ENCODE assay signal across 18 mouse cellular contexts in the genomic region with DNA sequence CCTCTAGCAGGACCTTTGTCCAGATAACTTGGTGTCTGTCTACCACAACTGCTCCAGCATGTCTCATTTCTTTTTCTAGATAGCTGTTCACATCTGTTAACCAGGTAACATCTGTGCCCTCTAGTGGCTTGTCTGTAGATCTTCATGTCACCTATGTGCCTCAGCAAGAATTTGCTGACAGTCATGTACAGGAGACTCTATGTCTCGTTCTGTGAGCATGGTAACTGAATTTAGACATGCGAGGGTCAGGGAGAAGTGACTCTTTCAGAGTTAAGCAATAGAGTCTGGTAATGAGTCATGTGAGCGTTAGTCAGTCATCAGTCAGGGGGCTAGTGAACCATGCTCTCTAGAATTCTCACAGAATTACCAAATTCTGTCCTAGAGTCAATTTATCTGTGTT.
DNase-seq lines count a peak whose midpoint lies in the region; ATAC-seq and TF ChIP-seq lines count a peak whose summit lies in the region.
"Had no signal": no experiment of that assay in that cellular context is flagged by ENCODE, and none has a peak within 500 bp of the region (broad histone marks: within the 10 kb centered on the region; RNA-seq: fewer than 3 reads in every experiment).

No protein-coding gene starts in this region.

- H3K27ac ChIP-seq in intestine, postnatal 0 days (ENCODE audit: low read depth, low read length) = no peak overlapping the region
- H3K27ac ChIP-seq in intestine, embryonic 16.5 days (ENCODE audit: low read length) = no peak overlapping the region
- H3K27ac ChIP-seq: forebrain, embryonic 13.5 days; hindbrain, embryonic 14.5 days; macrophage had no signal

- DNase-seq in 416B (ENCODE audit: low read depth) = peak; percentile 30
- DNase-seq in G1E (ENCODE audit: low spot score) = no peak
- DNase-seq in brain, adult 2 months (ENCODE audit: low read depth, low spot score) = peak; percentile 13
- no peak for DNase-seq in urinary bladder, postnatal 4 days (ENCODE audit: low spot score in 2 of 2)
- no peak for DNase-seq in testis, postnatal 14 days (ENCODE audit: low spot score)
- DNase-seq: cerebellum, adult 18-20 months; gastrocnemius, postnatal 25 days; kidney, adult 11 months; kidney, postnatal 36 days; layer of hippocampus, adult 9-11 months had no signal

- H3K4me3 ChIP-seq in intestine, postnatal 0 days (ENCODE audit: low read depth, low read length) = no peak overlapping the region
- H3K4me3 ChIP-seq in intestine, embryonic 16.5 days (ENCODE audit: low read length) = no peak overlapping the region
- no peak overlapping the region for H3K4me3 ChIP-seq in G1E (ENCODE audit: low read depth, low read length)
- H3K4me3 ChIP-seq: forebrain, embryonic 13.5 days; heart, embryonic 12.5 days had no signal

- H3K27me3 ChIP-seq in intestine, postnatal 0 days (replicated peaks; ENCODE audit: control insufficient read depth, insufficient read depth, low read length) = no peaks in the 10 kb centered on the region
- H3K27me3 ChIP-seq in intestine, embryonic 16.5 days (replicated peaks; ENCODE audit: control insufficient read depth, insufficient read depth, low read length) = no peaks in the 10 kb centered on the region
- no peaks in the 10 kb centered on the region for H3K27me3 ChIP-seq in G1E (ENCODE audit: insufficient read depth, low read length)
- H3K27me3 ChIP-seq: forebrain, embryonic 13.5 days; heart, embryonic 12.5 days had no signal

- H3K4me1 ChIP-seq in intestine, postnatal 0 days (replicated peaks; ENCODE audit: control insufficient read depth, insufficient read depth, low read length) = no peaks in the 10 kb centered on the region
- H3K4me1 ChIP-seq in intestine, embryonic 16.5 days (ENCODE audit: control insufficient read depth, insufficient read depth, low read length) = no peaks in the 10 kb centered on the region
- peaks cover 79% of the 10 kb centered on the region for H3K4me1 ChIP-seq in G1E (ENCODE audit: insufficient read depth, low read depth, low read length)
- H3K4me1 ChIP-seq: forebrain, embryonic 13.5 days; heart, embryonic 12.5 days had no signal

- H3K4me2 ChIP-seq in intestine, postnatal 0 days (replicated peaks; ENCODE audit: low read depth) = no peak overlapping the region
- no peak overlapping the region for H3K4me2 ChIP-seq in intestine, embryonic 16.5 days (ENCODE audit: low read depth, low read length)
- H3K4me2 ChIP-seq: forebrain, embryonic 13.5 days; heart, embryonic 12.5 days; hindbrain, embryonic 14.5 days; midbrain, embryonic 11.5 days had no signal

- H3K36me3 ChIP-seq in intestine, postnatal 0 days (ENCODE audit: control insufficient read depth, insufficient read depth) = no peaks in the 10 kb centered on the region
- no peaks in the 10 kb centered on the region for H3K36me3 ChIP-seq in intestine, embryonic 16.5 days (ENCODE audit: control insufficient read depth, insufficient read depth, low read length)
- H3K36me3 ChIP-seq in G1E (replicated peaks) = peaks cover 34% of the 10 kb centered on the region
- H3K36me3 ChIP-seq: heart, embryonic 12.5 days had no signal

- TF ChIP-seq CTCF in intestine, postnatal 0 days (IDR thresholded peaks at IDR 0.05; ENCODE audit: low read depth) = peak; percentile 74
- peak; percentile 27; the same call in 1 of the 2 replicates for TF ChIP-seq CTCF in G1E (IDR thresholded peaks at IDR 0.05; ENCODE audit: low read depth, low read length)

- H3K9ac ChIP-seq in intestine, postnatal 0 days (ENCODE audit: low read depth, low read length) = no peak overlapping the region
- H3K9ac ChIP-seq in intestine, embryonic 16.5 days (ENCODE audit: low read depth, low read length) = no peak overlapping the region
- H3K9ac ChIP-seq: forebrain, embryonic 13.5 days; heart, embryonic 12.5 days; hindbrain, embryonic 14.5 days had no signal

- no peaks in the 10 kb centered on the region for H3K9me3 ChIP-seq in intestine, postnatal 0 days (ENCODE audit: control insufficient read depth)
- no peaks in the 10 kb centered on the region for H3K9me3 ChIP-seq in intestine, embryonic 16.5 days (ENCODE audit: control insufficient read depth, low read length)
- peaks cover 16% of the 10 kb centered on the region for H3K9me3 ChIP-seq in G1E (replicated peaks)

- WGBS in intestine, postnatal 0 days = 73% methylated on average over 3 of the region's 3 CpGs
- WGBS in intestine, embryonic 16.5 days = 68% methylated on average over 3 of the region's 3 CpGs

- no peak for ATAC-seq in intestine, postnatal 0 days
- ATAC-seq in intestine, embryonic 16.5 days = no peak
- peak; percentile 52 for ATAC-seq in G1E (ENCODE audit: extremely low read depth, insufficient number of reproducible peaks, low FRiP score, poor library complexity, severe bottlenecking)
- ATAC-seq in erythroblast, adult 5-6 weeks (replicated peaks; ENCODE audit: low FRiP score, poor library complexity, severe bottlenecking) = no peak
- ATAC-seq: forebrain, embryonic 13.5 days had no signal

Comparison
In these comparisons a context has a peak if more than half of its experiments do, and no peak if none do; other contexts are left out.
1. DNase-seq: peak in 416B (single experiment) and brain, adult 2 months (single experiment); none in G1E (single experiment), urinary bladder, postnatal 4 days (0 of 2) and testis, postnatal 14 days (single experiment).